Mouse (Mus musculus): ENCODE measurements around the gene Trim62. TPM values are rescaled to one million over a fixed set of nuclear protein-coding genes. Genes with fewer than 3 reads are reported as not detected.

The Trim62 gene
- total and polyA plus RNA-seq, 2 experiments = 0.28 to 1.0 TPM

DNA sequence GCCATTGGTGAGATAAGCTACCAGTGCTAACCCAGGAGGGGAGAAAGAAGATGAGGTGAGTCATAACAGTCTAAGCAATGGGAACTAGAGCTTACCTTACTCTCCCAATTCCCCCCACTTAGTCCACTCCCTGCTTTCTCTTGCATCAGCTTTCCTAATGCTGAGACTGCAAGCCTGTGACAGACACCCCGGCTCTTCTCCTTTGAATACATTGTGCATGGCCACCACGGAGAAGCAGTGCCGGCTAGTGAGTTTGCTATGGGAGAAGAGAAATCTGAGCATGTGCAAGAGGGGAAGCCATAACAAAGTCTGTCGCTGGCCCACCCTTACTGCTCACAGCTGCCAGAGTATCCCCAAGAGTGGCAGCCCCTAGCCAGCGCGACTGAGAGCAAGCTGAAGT, 5.9 kb upstream of the Trim62 start:
- DNase-seq (ENCODE audit: extremely low read depth, low read depth, low spot score) = no peak
- no peak overlapping the region for H3K27ac ChIP-seq (replicated peaks; ENCODE audit: insufficient read depth, low read depth, low read length)
- peaks cover 4% of the 10 kb centered on the region; the same call in 1 of the 2 replicates for H3K27me3 ChIP-seq (ENCODE audit: control insufficient read depth, insufficient read depth, low read length)
- H3K9ac ChIP-seq (ENCODE audit: low read depth, low read length) = no peak overlapping the region
- no peaks in the 10 kb centered on the region for H3K79me2 ChIP-seq (ENCODE audit: control insufficient read depth, insufficient read depth, low read length)
- TF ChIP-seq CTCF (IDR thresholded peaks at IDR 0.05; ENCODE audit: low read depth, low read length) (no peak), POLR2A (IDR thresholded peaks at IDR 0.05; ENCODE audit: extremely low read depth, insufficient read depth, low read length) (no peak)
- 26% methylated on average over 6 of the region's 6 CpGs for WGBS
- H3K4me3 ChIP-seq (ENCODE audit: insufficient read depth, low read depth, low read length) = no peak overlapping the region
- H3K36me3 ChIP-seq (ENCODE audit: control insufficient read depth, insufficient read depth, low read length) = no peaks in the 10 kb centered on the region
- H3K4me1 ChIP-seq (ENCODE audit: control insufficient read depth, insufficient read depth, low read length) = no peaks in the 10 kb centered on the region

DNA sequence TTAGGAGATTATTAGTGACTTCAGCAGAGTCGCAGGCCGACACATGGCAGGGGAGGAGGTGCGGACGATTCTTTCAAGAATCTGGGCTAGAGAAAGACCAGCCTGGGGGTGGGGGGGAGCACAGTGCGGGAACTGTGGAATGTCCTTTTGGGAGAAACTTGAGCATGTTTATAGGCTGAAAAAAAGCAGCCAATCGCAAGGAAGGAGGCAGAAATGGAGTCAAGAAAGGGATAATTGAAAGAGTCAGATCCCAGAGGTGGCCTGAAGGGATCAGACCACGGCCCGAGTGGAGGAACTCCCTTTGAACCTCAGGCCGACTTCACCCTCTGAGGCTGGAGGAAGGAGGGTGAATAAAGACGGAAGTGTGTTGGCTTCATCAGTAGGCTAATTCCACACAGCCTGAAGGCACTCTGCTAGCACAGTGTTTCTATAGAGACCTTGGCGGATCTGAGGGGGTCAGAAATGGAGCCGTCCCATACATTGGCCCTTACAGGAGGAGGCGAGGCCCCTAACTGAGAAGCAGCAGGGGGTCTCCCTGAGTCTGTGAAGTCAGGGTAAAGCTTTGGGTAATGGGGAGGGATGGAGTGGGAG, 4.4 kb upstream of the Trim62 start:
- H3K36me3 ChIP-seq (ENCODE audit: control insufficient read depth, insufficient read depth, low read length) = no peaks in the 10 kb centered on the region
- 57% methylated on average over 13 of the region's 13 CpGs for WGBS
- no peak overlapping the region for H3K27ac ChIP-seq (replicated peaks; ENCODE audit: insufficient read depth, low read depth, low read length)
- DNase-seq (ENCODE audit: extremely low read depth, low read depth, low spot score) = no peak
- peaks cover 1% of the 10 kb centered on the region; the same call in 1 of the 2 replicates for H3K4me1 ChIP-seq (ENCODE audit: control insufficient read depth, insufficient read depth, low read length)
- no peak overlapping the region for H3K9ac ChIP-seq (ENCODE audit: low read depth, low read length)
- H3K79me2 ChIP-seq (ENCODE audit: control insufficient read depth, insufficient read depth, low read length) = no peaks in the 10 kb centered on the region
- TF ChIP-seq CTCF (IDR thresholded peaks at IDR 0.05; ENCODE audit: low read depth, low read length) (no peak), POLR2A (IDR thresholded peaks at IDR 0.05; ENCODE audit: extremely low read depth, insufficient read depth, low read length) (no peak)
- no peak overlapping the region for H3K4me3 ChIP-seq (ENCODE audit: insufficient read depth, low read depth, low read length)
- peaks cover 4% of the 10 kb centered on the region; the same call in 1 of the 2 replicates for H3K27me3 ChIP-seq (ENCODE audit: control insufficient read depth, insufficient read depth, low read length)

DNA sequence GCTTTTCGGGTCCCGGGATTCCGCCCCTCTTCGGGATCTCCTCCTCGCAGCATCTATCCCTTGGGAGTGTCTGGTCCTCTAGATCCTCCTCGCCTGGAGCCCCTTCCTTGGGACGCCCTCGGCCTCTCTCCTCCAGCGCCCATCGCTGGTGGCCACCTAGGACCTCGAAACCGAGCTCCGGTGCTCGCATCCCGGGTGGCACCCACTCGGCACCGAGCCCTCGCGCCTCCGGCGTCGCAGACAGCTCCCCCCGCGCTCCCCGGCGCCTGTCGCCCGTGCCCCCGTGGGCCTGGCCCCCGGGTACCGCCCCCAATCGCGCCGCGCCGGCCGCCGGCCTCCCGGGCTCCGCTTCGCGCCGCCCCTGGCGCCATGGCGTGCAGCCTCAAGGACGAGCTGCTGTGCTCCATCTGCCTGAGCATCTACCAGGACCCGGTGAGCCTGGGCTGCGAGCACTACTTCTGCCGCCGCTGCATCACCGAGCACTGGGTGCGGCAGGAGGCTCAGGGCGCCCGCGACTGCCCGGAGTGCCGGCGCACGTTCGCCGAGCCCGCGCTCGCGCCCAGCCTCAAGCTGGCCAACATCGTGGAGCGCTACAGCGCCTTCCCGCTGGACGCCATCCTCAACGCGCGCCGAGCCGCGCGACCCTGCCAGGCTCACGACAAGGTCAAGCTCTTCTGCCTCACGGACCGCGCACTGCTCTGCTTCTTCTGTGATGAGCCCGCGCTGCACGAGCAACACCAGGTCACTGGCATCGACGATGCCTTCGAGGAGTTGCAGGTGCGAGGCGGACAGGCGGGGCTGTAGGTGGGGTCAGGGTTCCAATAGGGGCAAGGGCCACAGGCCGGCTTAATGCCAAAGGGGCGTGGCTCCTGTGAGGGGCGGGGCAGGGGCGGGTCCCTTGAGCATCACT, 676 bp downstream of the Trim62 start:
- 1% methylated on average over 87 of the region's 94 CpGs for WGBS
- Histone ChIP-seq H3K36me3 (ENCODE audit: control insufficient read depth, insufficient read depth, low read length) (no peaks in the 10 kb centered on the region), H3K9ac (ENCODE audit: low read depth, low read length) (peak overlapping the region; percentile 73), H3K79me2 (ENCODE audit: control insufficient read depth, insufficient read depth, low read length) (no peaks in the 10 kb centered on the region), H3K27me3 (ENCODE audit: control insufficient read depth, insufficient read depth, low read length) (no peaks in the 10 kb centered on the region; the same call in 1 of the 2 replicates), H3K4me3 (ENCODE audit: insufficient read depth, low read depth, low read length) (peak overlapping the region; percentile 73), H3K27ac (replicated peaks; ENCODE audit: insufficient read depth, low read depth, low read length) (no peak overlapping the region), H3K4me1 (ENCODE audit: control insufficient read depth, insufficient read depth, low read length) (peaks cover 4% of the 10 kb centered on the region; the same call in 1 of the 2 replicates)
- peak; percentile 10 for DNase-seq (ENCODE audit: extremely low read depth, low read depth, low spot score)
- TF ChIP-seq CTCF (IDR thresholded peaks at IDR 0.05; ENCODE audit: low read depth, low read length) = no peak
- TF ChIP-seq POLR2A (IDR thresholded peaks at IDR 0.05; ENCODE audit: extremely low read depth, insufficient read depth, low read length) = no peak

DNA sequence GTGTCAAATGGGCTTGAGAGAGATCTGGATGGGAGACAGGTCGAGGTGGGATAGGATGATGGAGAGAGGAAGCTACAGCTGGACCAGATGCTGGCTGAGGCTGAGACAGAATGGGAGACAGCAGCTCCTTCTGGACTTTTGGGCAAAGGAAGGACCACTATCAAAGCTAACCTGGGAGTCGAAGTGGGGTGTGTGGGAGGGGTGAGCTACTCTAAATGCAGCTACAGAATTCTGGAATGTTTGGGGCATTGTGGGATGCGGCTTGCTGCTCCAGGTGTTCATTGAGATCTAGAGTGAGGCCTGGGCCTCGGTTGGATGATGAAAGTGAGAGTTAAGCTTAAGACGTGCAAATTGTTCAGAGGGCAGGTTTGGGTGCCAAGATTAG, 1.3 kb downstream of the Trim62 start:
- Histone ChIP-seq H3K27ac (replicated peaks; ENCODE audit: insufficient read depth, low read depth, low read length) (no peak overlapping the region), H3K36me3 (ENCODE audit: control insufficient read depth, insufficient read depth, low read length) (no peaks in the 10 kb centered on the region), H3K9ac (ENCODE audit: low read depth, low read length) (no peak overlapping the region), H3K4me3 (ENCODE audit: insufficient read depth, low read depth, low read length) (no peak overlapping the region), H3K27me3 (ENCODE audit: control insufficient read depth, insufficient read depth, low read length) (no peaks in the 10 kb centered on the region), H3K4me1 (ENCODE audit: control insufficient read depth, insufficient read depth, low read length) (peaks cover 4% of the 10 kb centered on the region; the same call in 1 of the 2 replicates), H3K79me2 (ENCODE audit: control insufficient read depth, insufficient read depth, low read length) (no peaks in the 10 kb centered on the region)
- no peak for TF ChIP-seq POLR2A (IDR thresholded peaks at IDR 0.05; ENCODE audit: extremely low read depth, insufficient read depth, low read length)
- TF ChIP-seq CTCF (IDR thresholded peaks at IDR 0.05; ENCODE audit: low read depth, low read length) = no peak
- WGBS = 71% methylated on average over 5 of the region's 5 CpGs
- DNase-seq (ENCODE audit: extremely low read depth, low read depth, low spot score) = no peak

DNA sequence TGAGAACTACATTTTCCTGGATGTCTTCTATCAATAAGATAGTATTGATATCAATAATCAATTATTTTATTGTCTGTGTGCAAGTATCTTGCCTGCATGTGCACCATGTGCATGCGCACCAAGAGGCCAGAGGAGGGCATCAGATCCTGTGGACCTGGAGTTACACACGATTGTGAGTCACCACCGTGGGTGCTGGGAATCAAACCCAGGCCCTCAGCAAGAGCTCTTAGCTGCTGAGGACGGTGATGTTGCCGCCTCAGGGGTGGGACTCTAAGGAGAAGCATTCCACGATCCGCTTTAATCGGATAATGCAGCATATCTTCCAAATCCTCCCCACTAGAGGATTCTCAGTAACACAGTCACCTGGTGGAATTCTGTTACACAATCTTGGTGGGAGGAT, 2.2 kb downstream of the Trim62 start:
- no peak for TF ChIP-seq CTCF (IDR thresholded peaks at IDR 0.05; ENCODE audit: low read depth, low read length)
- TF ChIP-seq POLR2A (IDR thresholded peaks at IDR 0.05; ENCODE audit: extremely low read depth, insufficient read depth, low read length) = no peak
- WGBS = 97% methylated on average over 8 of the region's 8 CpGs

More for the DNA sequence above, 2.2 kb downstream of the Trim62 start:
- H3K4me3 ChIP-seq (ENCODE audit: insufficient read depth, low read depth, low read length) = no peak overlapping the region
- H3K27ac ChIP-seq (replicated peaks; ENCODE audit: insufficient read depth, low read depth, low read length) = no peak overlapping the region
- H3K9ac ChIP-seq (ENCODE audit: low read depth, low read length) = no peak overlapping the region
- peaks cover 4% of the 10 kb centered on the region; the same call in 1 of the 2 replicates for H3K4me1 ChIP-seq (ENCODE audit: control insufficient read depth, insufficient read depth, low read length)
- no peak for DNase-seq (ENCODE audit: extremely low read depth, low read depth, low spot score)
- no peaks in the 10 kb centered on the region for H3K79me2 ChIP-seq (ENCODE audit: control insufficient read depth, insufficient read depth, low read length)
- no peaks in the 10 kb centered on the region for H3K27me3 ChIP-seq (ENCODE audit: control insufficient read depth, insufficient read depth, low read length)
- no peaks in the 10 kb centered on the region for H3K36me3 ChIP-seq (ENCODE audit: control insufficient read depth, insufficient read depth, low read length)

Data from liver, adult 2 months (tissue).